Mouse (Mus musculus): ENCODE data around the gene Mpst.

Gene Mpst

DNA sequence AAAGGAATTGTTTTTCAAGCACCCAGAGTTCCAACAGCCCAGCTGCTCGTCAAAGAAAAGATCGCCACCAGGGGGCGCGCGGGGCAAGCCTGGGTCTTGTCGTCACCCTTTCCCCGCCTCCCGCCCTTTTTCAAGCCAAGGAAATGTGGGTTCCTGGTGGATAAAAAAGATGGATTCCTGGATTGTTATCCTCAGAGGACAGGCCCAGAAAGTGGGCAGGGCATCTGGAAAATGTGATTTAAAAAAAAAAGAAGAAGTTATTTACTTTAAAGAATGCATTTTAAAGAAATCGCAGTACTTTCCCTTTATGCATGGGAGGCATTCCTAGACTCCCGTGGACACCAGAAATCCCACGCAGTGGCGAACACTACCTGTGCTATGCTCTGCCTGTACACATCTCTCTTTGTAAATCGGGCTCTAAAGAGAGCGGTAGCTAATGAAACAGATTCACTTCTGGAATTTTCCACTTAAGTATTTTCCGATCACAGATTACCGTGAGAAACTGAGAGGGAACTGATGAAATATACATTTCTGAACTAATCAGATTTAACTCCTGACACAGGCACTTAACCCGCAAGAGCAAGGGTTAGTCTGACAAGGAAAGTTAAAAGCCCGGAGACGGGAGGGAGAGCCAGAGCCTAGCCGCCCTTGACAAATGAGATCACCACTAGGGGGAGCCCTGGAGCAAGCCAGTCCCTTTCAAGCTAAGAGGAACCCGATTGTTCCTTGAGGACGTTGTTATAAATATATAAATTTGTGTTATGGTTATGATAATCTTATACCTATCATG, 41.7 kb downstream of the Mpst start:
- Histone ChIP-seq H3K27me3 (ENCODE audit: insufficient read depth, low read length) (peaks cover 18% of the 10 kb centered on the region), H3K9me3 (ENCODE audit: low read length) (no peaks in the 10 kb centered on the region), H3K4me1 (replicated peaks; ENCODE audit: low read depth, low read length) (peaks cover 54% of the 10 kb centered on the region), H3K36me3 (ENCODE audit: insufficient read depth, low read length) (no peaks in the 10 kb centered on the region), H3K4me3 (replicated peaks; ENCODE audit: low read length) (peak overlapping the region; percentile 45)
- TF ChIP-seq NANOG (IDR thresholded peaks at IDR 0.05; ENCODE audit: borderline replicate concordance, low read length) (no peak), POU5F1 (IDR thresholded peaks at IDR 0.05; ENCODE audit: borderline replicate concordance, low read length) (no peak), CTCF (conservative IDR thresholded peaks at IDR 0.05; ENCODE audit: low read length) (peak; percentile 82)

DNA sequence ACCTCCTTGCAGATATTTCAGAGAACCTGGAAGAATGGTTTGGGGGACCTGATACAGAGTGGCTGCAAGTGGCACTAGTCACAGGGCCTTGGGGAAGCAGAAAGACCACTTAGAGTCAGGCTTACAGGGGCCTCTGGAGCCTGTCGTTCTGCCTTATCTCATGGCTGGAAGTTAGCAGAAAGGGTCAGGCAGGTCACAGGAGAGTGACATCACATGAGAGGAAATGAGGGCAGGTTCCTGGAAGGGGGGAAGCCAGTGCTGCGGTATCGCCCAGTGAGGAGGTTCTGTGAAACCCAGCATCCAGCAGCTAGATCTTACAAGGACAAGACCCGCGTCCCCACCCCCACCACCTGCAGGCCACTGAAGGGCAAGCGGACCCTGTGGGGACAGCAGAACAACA, 42.9 kb downstream of the Mpst start:
- peaks cover 9% of the 10 kb centered on the region for H3K27me3 ChIP-seq (ENCODE audit: insufficient read depth, low read length)
- H3K36me3 ChIP-seq (ENCODE audit: insufficient read depth, low read length): no peaks in the 10 kb centered on the region
- H3K4me3 ChIP-seq (replicated peaks; ENCODE audit: low read length): no peak overlapping the region
- H3K4me1 ChIP-seq (replicated peaks; ENCODE audit: low read depth, low read length): peaks cover 54% of the 10 kb centered on the region
- no peak for TF ChIP-seq POU5F1 (IDR thresholded peaks at IDR 0.05; ENCODE audit: borderline replicate concordance, low read length)
- no peak for TF ChIP-seq NANOG (IDR thresholded peaks at IDR 0.05; ENCODE audit: borderline replicate concordance, low read length)
- TF ChIP-seq CTCF (conservative IDR thresholded peaks at IDR 0.05; ENCODE audit: low read length): no peak
- H3K9me3 ChIP-seq (ENCODE audit: low read length): no peaks in the 10 kb centered on the region

DNA sequence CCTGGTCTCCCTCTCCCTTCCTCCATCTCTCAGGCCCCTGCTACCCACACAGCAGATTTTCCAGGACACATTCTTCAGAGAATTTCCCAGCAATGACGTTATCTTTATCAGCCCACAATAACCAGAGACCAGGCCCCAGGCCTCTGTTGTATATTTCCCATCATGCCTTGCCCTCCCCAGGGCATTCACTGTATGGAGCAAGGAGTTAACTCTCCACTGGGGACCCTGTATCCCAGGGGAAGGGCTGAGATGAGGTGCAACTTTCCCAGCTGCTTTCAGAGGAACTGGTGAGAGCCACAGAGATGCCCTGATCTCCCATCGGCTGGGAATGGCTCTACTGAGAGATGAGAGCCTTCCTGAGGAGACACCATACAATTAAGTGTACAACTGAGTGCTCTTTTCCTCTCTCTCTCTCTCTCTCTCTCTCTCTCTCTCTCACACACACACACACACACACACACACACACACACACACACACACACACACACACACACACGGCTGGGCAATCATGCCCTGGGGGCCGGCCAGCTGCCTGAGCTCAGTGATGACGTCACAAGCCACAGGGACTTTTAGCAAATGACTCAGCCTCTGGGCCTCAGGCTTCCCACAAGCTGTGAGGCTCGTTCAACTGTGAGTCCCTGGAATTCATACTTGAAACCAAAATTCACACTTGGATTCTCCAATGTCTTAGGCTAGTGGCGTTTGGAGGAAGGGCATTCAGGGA, 43.6 kb downstream of the Mpst start:
- TF ChIP-seq CTCF (conservative IDR thresholded peaks at IDR 0.05; ENCODE audit: low read length) (no peak), NANOG (IDR thresholded peaks at IDR 0.05; ENCODE audit: borderline replicate concordance, low read length) (no peak), POU5F1 (IDR thresholded peaks at IDR 0.05; ENCODE audit: borderline replicate concordance, low read length) (no peak)
- Histone ChIP-seq H3K27me3 (ENCODE audit: insufficient read depth, low read length) (peaks cover 4% of the 10 kb centered on the region; the same call in 1 of the 2 replicates), H3K4me3 (replicated peaks; ENCODE audit: low read length) (no peak overlapping the region), H3K9me3 (ENCODE audit: low read length) (no peaks in the 10 kb centered on the region), H3K36me3 (ENCODE audit: insufficient read depth, low read length) (no peaks in the 10 kb centered on the region), H3K4me1 (replicated peaks; ENCODE audit: low read depth, low read length) (peaks cover 54% of the 10 kb centered on the region)

DNA sequence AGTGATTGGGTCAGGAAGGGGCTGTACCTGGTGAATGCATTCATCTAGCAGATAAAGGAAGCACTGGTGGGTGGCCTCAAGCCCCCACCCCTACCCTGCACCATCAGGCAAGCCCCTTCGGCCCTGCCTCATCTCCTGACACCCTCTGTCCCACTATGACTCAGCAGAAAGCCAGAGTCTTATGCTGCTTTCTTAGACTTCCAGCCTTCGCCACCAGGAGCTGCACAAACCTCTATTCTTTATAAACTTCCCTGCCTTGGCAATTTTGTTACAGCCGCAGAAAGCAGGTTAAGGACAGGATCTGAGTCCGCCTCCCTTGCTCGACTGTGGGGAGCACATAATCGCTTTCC, 44.2 kb downstream of the Mpst start:
- Histone ChIP-seq H3K9me3 (ENCODE audit: low read length) (no peaks in the 10 kb centered on the region), H3K27me3 (ENCODE audit: insufficient read depth, low read length) (peaks cover 6% of the 10 kb centered on the region), H3K4me3 (replicated peaks; ENCODE audit: low read length) (no peak overlapping the region), H3K4me1 (replicated peaks; ENCODE audit: low read depth, low read length) (peaks cover 54% of the 10 kb centered on the region), H3K36me3 (ENCODE audit: insufficient read depth, low read length) (no peaks in the 10 kb centered on the region)
- TF ChIP-seq CTCF (conservative IDR thresholded peaks at IDR 0.05; ENCODE audit: low read length) (peak; percentile 14; the same call in 1 of the 2 replicates), POU5F1 (IDR thresholded peaks at IDR 0.05; ENCODE audit: borderline replicate concordance, low read length) (no peak), NANOG (IDR thresholded peaks at IDR 0.05; ENCODE audit: borderline replicate concordance, low read length) (no peak)

DNA sequence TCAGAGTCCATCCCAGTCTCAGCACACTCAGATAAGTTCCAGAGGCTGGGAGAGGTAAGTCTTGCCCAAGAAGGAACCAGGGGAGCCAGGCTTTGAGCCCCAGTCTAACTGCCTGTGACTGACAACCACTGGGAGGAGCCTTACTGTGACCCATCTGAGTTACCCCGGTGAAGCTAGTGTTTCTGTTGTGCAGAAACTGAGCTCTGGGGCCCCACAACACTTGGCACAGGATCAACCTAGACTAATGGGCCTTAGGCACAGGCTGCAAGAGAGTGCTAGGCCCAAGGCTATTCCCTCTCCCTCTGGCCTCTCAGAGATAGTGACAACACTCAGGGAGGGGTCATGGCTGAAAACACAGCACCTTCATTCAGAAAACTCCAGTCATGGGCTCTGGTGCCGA, 45.0 kb downstream of the Mpst start:
- Histone ChIP-seq H3K4me3 (replicated peaks; ENCODE audit: low read length) (no peak overlapping the region), H3K9me3 (ENCODE audit: low read length) (no peaks in the 10 kb centered on the region), H3K27me3 (ENCODE audit: insufficient read depth, low read length) (peaks cover 4% of the 10 kb centered on the region), H3K4me1 (replicated peaks; ENCODE audit: low read depth, low read length) (peaks cover 54% of the 10 kb centered on the region), H3K36me3 (ENCODE audit: insufficient read depth, low read length) (no peaks in the 10 kb centered on the region)
- TF ChIP-seq NANOG (IDR thresholded peaks at IDR 0.05; ENCODE audit: borderline replicate concordance, low read length): no peak
- no peak for TF ChIP-seq CTCF (conservative IDR thresholded peaks at IDR 0.05; ENCODE audit: low read length)
- TF ChIP-seq POU5F1 (IDR thresholded peaks at IDR 0.05; ENCODE audit: borderline replicate concordance, low read length): no peak

DNA sequence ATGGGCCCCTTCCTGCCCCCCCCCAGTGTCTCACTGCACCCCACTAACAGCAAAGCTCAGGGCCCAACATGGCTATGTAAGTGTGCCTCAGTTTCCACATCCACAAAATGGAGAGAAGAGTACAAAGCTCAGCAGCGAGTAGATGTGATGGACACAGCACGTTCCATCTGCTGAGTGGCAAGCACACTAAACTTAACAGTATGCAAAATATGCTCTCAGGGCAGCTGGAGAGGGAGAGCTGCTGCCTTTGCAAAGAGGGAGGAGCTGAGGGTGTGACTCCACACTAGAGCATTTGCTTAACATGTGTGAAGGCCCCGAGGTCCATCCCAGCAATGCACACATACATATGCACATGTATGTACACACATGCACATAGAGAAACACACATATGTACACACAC, 46.7 kb downstream of the Mpst start:
- Histone ChIP-seq H3K4me3 (replicated peaks; ENCODE audit: low read length) (no peak overlapping the region), H3K36me3 (ENCODE audit: insufficient read depth, low read length) (no peaks in the 10 kb centered on the region), H3K27me3 (ENCODE audit: insufficient read depth, low read length) (peaks cover 3% of the 10 kb centered on the region; the same call in 1 of the 2 replicates), H3K9me3 (ENCODE audit: low read length) (no peaks in the 10 kb centered on the region), H3K4me1 (replicated peaks; ENCODE audit: low read depth, low read length) (peaks cover 46% of the 10 kb centered on the region)
- TF ChIP-seq POU5F1 (IDR thresholded peaks at IDR 0.05; ENCODE audit: borderline replicate concordance, low read length) (no peak), CTCF (conservative IDR thresholded peaks at IDR 0.05; ENCODE audit: low read length) (no peak), NANOG (IDR thresholded peaks at IDR 0.05; ENCODE audit: borderline replicate concordance, low read length) (no peak)

DNA sequence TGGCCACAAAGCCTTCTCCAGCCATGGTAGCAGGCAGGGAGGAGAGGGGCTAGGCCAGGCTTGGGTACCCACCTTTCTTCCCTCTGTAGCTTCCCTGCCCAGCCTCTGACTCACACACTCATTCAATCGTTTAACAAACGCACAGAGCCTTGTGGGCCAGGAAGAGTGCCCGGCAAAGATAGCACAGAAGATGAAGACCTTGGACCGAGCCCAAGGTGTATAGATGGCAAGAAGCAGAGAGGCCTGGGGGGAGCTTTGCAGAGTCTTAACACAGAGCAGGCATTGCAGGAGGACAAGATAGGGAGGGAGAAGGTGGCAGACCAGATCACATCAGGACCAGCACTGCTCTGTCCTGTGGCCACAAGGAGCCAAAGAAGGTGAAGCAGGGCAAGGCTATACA, 49.0 kb downstream of the Mpst start:
- TF ChIP-seq CTCF (conservative IDR thresholded peaks at IDR 0.05; ENCODE audit: low read length) (no peak), NANOG (IDR thresholded peaks at IDR 0.05; ENCODE audit: borderline replicate concordance, low read length) (no peak), POU5F1 (IDR thresholded peaks at IDR 0.05; ENCODE audit: borderline replicate concordance, low read length) (no peak)
- Histone ChIP-seq H3K4me1 (replicated peaks; ENCODE audit: low read depth, low read length) (peaks cover 27% of the 10 kb centered on the region), H3K36me3 (ENCODE audit: insufficient read depth, low read length) (no peaks in the 10 kb centered on the region), H3K9me3 (ENCODE audit: low read length) (no peaks in the 10 kb centered on the region), H3K4me3 (replicated peaks; ENCODE audit: low read length) (no peak overlapping the region), H3K27me3 (ENCODE audit: insufficient read depth, low read length) (peaks cover 3% of the 10 kb centered on the region; the same call in 1 of the 2 replicates)

DNA sequence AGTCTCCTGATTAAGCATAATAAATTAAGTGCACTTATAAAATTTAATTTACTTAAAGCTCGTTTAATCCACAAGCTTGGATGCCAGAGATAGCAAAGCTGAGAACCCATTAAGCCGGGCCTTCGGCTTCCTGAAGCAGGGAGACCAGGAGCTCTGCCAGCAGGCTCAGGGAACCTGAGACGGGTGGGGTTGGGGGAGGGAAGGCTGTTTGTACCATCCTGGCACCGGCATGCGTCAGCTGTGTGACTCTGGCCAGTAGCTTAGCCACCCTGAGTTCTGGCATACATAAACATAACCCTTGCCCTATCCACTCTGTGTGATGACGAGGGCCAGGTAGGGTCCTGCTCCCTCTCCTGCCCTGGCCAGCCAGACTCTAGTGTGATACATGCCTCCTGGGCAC, 49.8 kb downstream of the Mpst start:
- Histone ChIP-seq H3K4me3 (replicated peaks; ENCODE audit: low read length) (no peak overlapping the region), H3K36me3 (ENCODE audit: insufficient read depth, low read length) (no peaks in the 10 kb centered on the region), H3K4me1 (replicated peaks; ENCODE audit: low read depth, low read length) (peaks cover 19% of the 10 kb centered on the region), H3K9me3 (ENCODE audit: low read length) (peaks cover under 1% of the 10 kb centered on the region; the same call in 1 of the 2 replicates), H3K27me3 (ENCODE audit: insufficient read depth, low read length) (peaks cover 3% of the 10 kb centered on the region; the same call in 1 of the 2 replicates)
- TF ChIP-seq CTCF (conservative IDR thresholded peaks at IDR 0.05; ENCODE audit: low read length) (no peak), POU5F1 (IDR thresholded peaks at IDR 0.05; ENCODE audit: borderline replicate concordance, low read length) (no peak), NANOG (IDR thresholded peaks at IDR 0.05; ENCODE audit: borderline replicate concordance, low read length) (no peak)

All from E14TG2a.4 (cell line).